Mouse (Mus musculus) heart, postnatal 0 days (tissue): Measurements from ENCODE around the gene Fstl4.

Experiments
- CTCF ChIP-seq: IDR thresholded peaks from 2 replicates; pipeline ENCODE4 v1.5.1; 2016; ENCODE audit warnings: antibody characterized with exemption, control low read depth, low read depth
- EP300 ChIP-seq: IDR thresholded peaks from 2 replicates; pipeline ENCODE4 v1.6.1; 2016; ENCODE audit warnings: antibody characterized with exemption, low read depth

GRCm38 (mm10) chr11:53003361-53003760 lies 238.9 kb downstream of the Fstl4 start:
- TF ChIP-seq CTCF: no peak
- no peak for TF ChIP-seq EP300
